Mouse (Mus musculus): ENCODE measurements at regions not wholly inside any gene's neighbourhood (a gene's known extent, or its start where the extent isn't known, plus 50 kb on each side); places are given as distances from the start of the nearest gene placed in this dataset.

DNA sequence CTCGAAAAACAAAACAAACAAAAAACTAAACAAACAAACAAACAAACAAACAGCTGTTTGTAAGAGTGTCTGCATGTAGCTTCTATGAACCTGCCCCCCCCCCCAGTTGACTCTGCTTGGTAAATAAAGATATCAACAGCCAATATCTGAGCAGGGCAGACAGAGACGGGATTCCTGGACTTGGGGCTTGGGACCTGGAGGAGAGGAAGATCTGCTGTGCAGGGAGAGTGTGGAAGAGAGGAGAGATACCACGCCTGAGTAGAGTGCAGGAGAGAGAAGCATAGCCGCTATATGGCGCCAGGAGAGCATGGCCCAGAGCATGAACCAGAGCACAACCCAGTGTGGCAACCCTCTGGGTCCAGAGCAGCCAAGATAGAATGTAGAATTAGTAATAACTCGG lies 811.9 kb upstream of the Tenm4 start:
- Histone ChIP-seq H3K4me2 (ENCODE audit: low read depth, low read length) (no peak overlapping the region), H3K36me3 (replicated peaks; ENCODE audit: control insufficient read depth, insufficient read depth, low read depth, low read length) (no peaks in the 10 kb centered on the region), H3K27ac (replicated peaks; ENCODE audit: low read depth, low read length) (no peak overlapping the region), H3K4me3 (ENCODE audit: low read depth, low read length) (no peak overlapping the region), H3K9ac (replicated peaks; ENCODE audit: low read length) (no peak overlapping the region), H3K4me1 (ENCODE audit: control insufficient read depth, insufficient read depth, low read length) (no peaks in the 10 kb centered on the region), H3K9me3 (replicated peaks; ENCODE audit: control insufficient read depth, low read length) (no peaks in the 10 kb centered on the region), H3K27me3 (ENCODE audit: control insufficient read depth, insufficient read depth, low read length) (no peaks in the 10 kb centered on the region)
- WGBS: 86% methylated on average over 6 of the region's 6 CpGs
- DNase-seq (ENCODE audit: low spot score) (no peak), ATAC-seq (replicated peaks; ENCODE audit: insufficient number of reproducible peaks, low FRiP score, low TSS enrichment, low read depth) (no peak)
